Mouse (Mus musculus) hindbrain, embryonic 15.5 days (tissue): ENCODE measurements at regions not wholly inside any gene's neighbourhood (a gene's known extent, or its start where the extent isn't known, plus 50 kb on each side); places are given as distances from the start of the nearest gene placed in this dataset.
"Not testable (repeated sequence)": the region's sequence is repeated elsewhere in the genome, so short reads cannot be mapped to it uniquely, and the experiment has no call there.

ENCODE experiments used
- ATAC-seq: fragments of 200-750 bp; cut with Nextera tagmentation; 2 replicates; pipeline ENCODE4 v1.8.0; 2017; ENCODE audit warnings: low read depth, moderate number of reproducible peaks, moderate TSS enrichment; ENCODE audit not compliant: low FRiP score
- H3K27ac ChIP-seq: fragments of 300-500 bp; sonication (generic); replicated peaks from 2 replicates; pipeline ENCODE4 v1.5.1; 2015; ENCODE audit warnings: mild to moderate bottlenecking, inconsistent platforms
- H3K27me3 ChIP-seq: fragments of 300-500 bp; sonication (generic); 2 replicates; pipeline ENCODE4 v1.6.1; 2015; ENCODE audit warnings: control low read depth, inconsistent platforms
- H3K36me3 ChIP-seq: fragments of 300-500 bp; sonication (generic); 2 replicates; pipeline ENCODE4 v1.6.1; 2015; ENCODE audit warnings: control low read depth, inconsistent platforms
- H3K4me1 ChIP-seq: fragments of 300-500 bp; sonication (generic); replicated peaks from 2 replicates; pipeline ENCODE4 v1.6.1; 2015; ENCODE audit warnings: control low read depth, inconsistent platforms
- H3K4me2 ChIP-seq: fragments of 300-500 bp; sonication (generic); 2 replicates; pipeline ENCODE4 v1.6.1; 2015; ENCODE audit warnings: moderate library complexity, mild to moderate bottlenecking, inconsistent platforms
- H3K4me3 ChIP-seq: fragments of 300-500 bp; sonication (generic); 2 replicates; pipeline ENCODE4 v1.5.1; 2015; ENCODE audit warnings: mild to moderate bottlenecking, inconsistent platforms
- H3K9ac ChIP-seq: fragments of 300-500 bp; sonication (generic); 2 replicates; pipeline ENCODE4 v1.6.1; 2015; ENCODE audit warnings: inconsistent platforms
- H3K9me3 ChIP-seq: fragments of 300-500 bp; sonication (generic); 2 replicates; pipeline ENCODE4 v1.6.1; 2016; ENCODE audit warnings: control low read depth, inconsistent platforms
- WGBS: fragments of 180-500 bp; shearing (Covaris S2); methylation state at CpG from one replicate; pipeline ENCODE4 v1.1.7; 2015; 5-methylcytosine and 5-hydroxymethylcytosine counted together

- WGBS = 98% methylated on average over 3 of the region's 3 CpGs
- H3K9me3 ChIP-seq, ATAC-seq: not testable (repeated sequence)
Measured at GRCm38 (mm10) chr4:31354046-31354445, 609.9 kb upstream of the Map3k7 start.

GRCm38 (mm10) chr4:31354953-31355352, 608.9 kb upstream of the Map3k7 start:
- H3K9ac ChIP-seq = no peak overlapping the region
- WGBS = 90% methylated on average over 2 of the region's 2 CpGs
- no peaks in the 10 kb centered on the region for H3K36me3 ChIP-seq
- no peak overlapping the region for H3K27ac ChIP-seq
- H3K27me3 ChIP-seq = no peaks in the 10 kb centered on the region
- no peaks in the 10 kb centered on the region for H3K9me3 ChIP-seq
- H3K4me3 ChIP-seq = no peak overlapping the region
- no peak overlapping the region for H3K4me2 ChIP-seq
- no peaks in the 10 kb centered on the region for H3K4me1 ChIP-seq
- no peak for ATAC-seq

More at GRCm38 (mm10) chr4:31354046-31354445, 609.9 kb upstream of the Map3k7 start:
- H3K27ac ChIP-seq, H3K27me3 ChIP-seq, H3K36me3 ChIP-seq, H3K4me1 ChIP-seq, H3K4me2 ChIP-seq, H3K4me3 ChIP-seq, H3K9ac ChIP-seq: not testable (repeated sequence)

GRCm38 (mm10) chr4:31366172-31366571, 597.7 kb upstream of the Map3k7 start:
- Histone ChIP-seq H3K4me1 (0 out of 2 replicates have a peak, but pooled peaks cover 8% of the 10 kb centered on the region), H3K36me3 (no peaks in the 10 kb centered on the region), H3K4me3 (no peak overlapping the region), H3K27ac (peak overlapping the region; percentile 69), H3K9me3 (no peaks in the 10 kb centered on the region), H3K27me3 (no peaks in the 10 kb centered on the region), H3K4me2 (no peak overlapping the region), H3K9ac (no peak overlapping the region)
- WGBS = 26% methylated on average over 1 of the region's 1 CpGs
- ATAC-seq = peak; percentile 66

- H3K27ac ChIP-seq = no peak overlapping the region
- no peak for ATAC-seq
- H3K4me3 ChIP-seq = no peak overlapping the region
- no peaks in the 10 kb centered on the region for H3K27me3 ChIP-seq
- no peaks in the 10 kb centered on the region for H3K9me3 ChIP-seq
- H3K9ac ChIP-seq = no peak overlapping the region
- H3K4me1 ChIP-seq = 0 out of 2 replicates have a peak, but pooled peaks cover 8% of the 10 kb centered on the region
- H3K36me3 ChIP-seq = no peaks in the 10 kb centered on the region
- 78% methylated on average over 5 of the region's 5 CpGs for WGBS
- no peak overlapping the region for H3K4me2 ChIP-seq
Measured at GRCm38 (mm10) chr4:31367031-31367430, 596.9 kb upstream of the Map3k7 start.

GRCm38 (mm10) chr4:31370062-31370461, 593.8 kb upstream of the Map3k7 start:
- WGBS = 63% methylated on average over 7 of the region's 7 CpGs
- 0 out of 2 replicates have a peak, but pooled peaks cover 8% of the 10 kb centered on the region for H3K4me1 ChIP-seq
- no peak for ATAC-seq

GRCm38 (mm10) chr4:31381069-31381969, 582.6 kb upstream of the Map3k7 start:
- no peak overlapping the region for H3K9ac ChIP-seq
- no peak overlapping the region for H3K4me3 ChIP-seq
- H3K4me1 ChIP-seq = no peaks in the 10 kb centered on the region
- H3K36me3 ChIP-seq = no peaks in the 10 kb centered on the region
- 81% methylated on average over 8 of the region's 8 CpGs for WGBS
- H3K4me2 ChIP-seq = no peak overlapping the region
- H3K9me3 ChIP-seq = no peaks in the 10 kb centered on the region
- no peak overlapping the region for H3K27ac ChIP-seq
- ATAC-seq = no peak
- no peaks in the 10 kb centered on the region for H3K27me3 ChIP-seq

More at GRCm38 (mm10) chr4:31370062-31370461, 593.8 kb upstream of the Map3k7 start:
- H3K36me3 ChIP-seq = no peaks in the 10 kb centered on the region
- no peak overlapping the region for H3K9ac ChIP-seq
- H3K27ac ChIP-seq = no peak overlapping the region
- no peaks in the 10 kb centered on the region for H3K27me3 ChIP-seq
- no peak overlapping the region for H3K4me2 ChIP-seq
- H3K9me3 ChIP-seq = no peaks in the 10 kb centered on the region
- no peak overlapping the region for H3K4me3 ChIP-seq

- WGBS = 77% methylated on average over 4 of the region's 4 CpGs
- no peaks in the 10 kb centered on the region for H3K4me1 ChIP-seq
- ATAC-seq = no peak
Measured at GRCm38 (mm10) chr4:31392932-31393632, 570.8 kb upstream of the Map3k7 start.

GRCm38 (mm10) chr4:31395538-31395937, 568.4 kb upstream of the Map3k7 start:
- ATAC-seq = no peak
- Histone ChIP-seq H3K4me2 (no peak overlapping the region), H3K4me3 (no peak overlapping the region), H3K36me3 (no peaks in the 10 kb centered on the region), H3K9me3 (no peaks in the 10 kb centered on the region), H3K27me3 (no peaks in the 10 kb centered on the region), H3K4me1 (no peaks in the 10 kb centered on the region), H3K27ac (no peak overlapping the region), H3K9ac (no peak overlapping the region)
- 84% methylated on average over 4 of the region's 4 CpGs for whole genome bisulfite sequencing

More at GRCm38 (mm10) chr4:31392932-31393632, 570.8 kb upstream of the Map3k7 start:
- no peaks in the 10 kb centered on the region for H3K9me3 ChIP-seq
- H3K4me3 ChIP-seq = no peak overlapping the region
- H3K4me2 ChIP-seq = no peak overlapping the region
- no peak overlapping the region for H3K27ac ChIP-seq
- H3K36me3 ChIP-seq = no peaks in the 10 kb centered on the region
- H3K9ac ChIP-seq = no peak overlapping the region
- no peaks in the 10 kb centered on the region for H3K27me3 ChIP-seq

GRCm38 (mm10) chr4:31403976-31404375, 559.9 kb upstream of the Map3k7 start:
- Histone ChIP-seq H3K4me1 (peaks cover 13% of the 10 kb centered on the region; the same call in 1 of the 2 replicates), H3K9ac (no peak overlapping the region), H3K4me2 (no peak overlapping the region)

GRCm38 (mm10) chr4:31404840-31405714, 558.8 kb upstream of the Map3k7 start:
- Histone ChIP-seq H3K4me2 (peak overlapping the region; percentile 28), H3K36me3 (no peaks in the 10 kb centered on the region), H3K27ac (peak overlapping the region; percentile 22; the same call in 1 of the 2 replicates), H3K27me3 (0 out of 2 replicates have a peak, but pooled peaks cover 2% of the 10 kb centered on the region), H3K4me1 (peaks cover 13% of the 10 kb centered on the region; the same call in 1 of the 2 replicates), H3K9ac (no peak overlapping the region), H3K4me3 (no peak overlapping the region), H3K9me3 (no peaks in the 10 kb centered on the region)
- ATAC-seq = no peak
- WGBS = 58% methylated on average over 16 of the region's 16 CpGs

More at GRCm38 (mm10) chr4:31403976-31404375, 559.9 kb upstream of the Map3k7 start:
- 55% methylated on average over 8 of the region's 8 CpGs for WGBS
- H3K27ac ChIP-seq = no peak overlapping the region
- H3K9me3 ChIP-seq = no peaks in the 10 kb centered on the region
- 0 out of 2 replicates have a peak, but pooled peaks cover 2% of the 10 kb centered on the region for H3K27me3 ChIP-seq
- no peak overlapping the region for H3K4me3 ChIP-seq
- no peak for ATAC-seq
- no peaks in the 10 kb centered on the region for H3K36me3 ChIP-seq

GRCm38 (mm10) chr4:31410157-31410556, 553.7 kb upstream of the Map3k7 start:
- H3K27me3 ChIP-seq = 0 out of 2 replicates have a peak, but pooled peaks cover 2% of the 10 kb centered on the region
- no peak overlapping the region for H3K27ac ChIP-seq
- no peak for ATAC-seq
- H3K9ac ChIP-seq = no peak overlapping the region
- no peak overlapping the region for H3K4me3 ChIP-seq
- 59% methylated on average over 3 of the region's 3 CpGs for WGBS
- H3K4me1 ChIP-seq = peaks cover 4% of the 10 kb centered on the region; the same call in 1 of the 2 replicates
- H3K36me3 ChIP-seq = no peaks in the 10 kb centered on the region
- H3K9me3 ChIP-seq = no peaks in the 10 kb centered on the region
- H3K4me2 ChIP-seq = no peak overlapping the region
